Mouse (Mus musculus): ENCODE results near the gene Serpini1.

The Serpini1 gene

DNA sequence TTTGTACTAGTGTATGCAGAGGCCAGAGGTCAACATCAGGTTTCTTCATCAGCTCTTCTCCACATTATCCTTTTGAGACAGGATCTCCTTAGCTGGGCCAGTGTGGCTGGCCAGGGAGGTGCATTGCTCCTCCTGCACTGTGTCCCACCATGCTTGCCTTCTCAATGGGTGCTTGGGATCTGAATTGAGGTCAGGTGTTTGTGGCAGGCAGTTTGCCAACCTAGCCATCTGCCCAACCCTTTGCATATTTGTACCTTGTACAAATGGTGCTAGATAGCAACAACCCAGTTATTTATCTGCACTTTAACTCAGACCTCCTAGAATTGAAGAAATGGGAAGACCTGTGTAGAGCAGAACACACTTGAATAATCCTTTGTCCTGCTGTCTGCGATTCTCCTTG is 78.3 kb downstream of the Serpini1 start:
- no peak for DNase-seq (ENCODE audit: low read depth, low spot score)

DNA sequence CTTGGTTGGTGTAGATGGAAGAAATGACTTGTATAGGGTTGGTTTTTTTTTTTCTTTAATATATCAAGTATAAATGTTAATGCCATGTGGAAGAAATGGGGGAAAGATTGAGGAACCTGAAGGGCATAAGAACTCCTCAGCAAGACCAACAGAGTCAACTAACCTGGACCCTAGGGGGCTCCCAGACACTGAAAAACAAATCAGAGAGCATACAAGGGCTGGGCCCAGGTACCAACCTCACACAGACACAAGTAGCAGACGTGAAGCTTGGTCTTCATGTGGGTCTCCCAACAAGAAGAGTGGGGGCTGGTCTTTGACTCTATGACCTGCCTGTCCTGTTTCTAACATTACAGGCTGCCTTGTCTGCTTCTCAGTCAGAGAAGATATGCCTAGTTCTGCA is 82.2 kb downstream of the Serpini1 start:
- DNase-seq (ENCODE audit: low read depth, low spot score), result peak; percentile 16

DNA sequence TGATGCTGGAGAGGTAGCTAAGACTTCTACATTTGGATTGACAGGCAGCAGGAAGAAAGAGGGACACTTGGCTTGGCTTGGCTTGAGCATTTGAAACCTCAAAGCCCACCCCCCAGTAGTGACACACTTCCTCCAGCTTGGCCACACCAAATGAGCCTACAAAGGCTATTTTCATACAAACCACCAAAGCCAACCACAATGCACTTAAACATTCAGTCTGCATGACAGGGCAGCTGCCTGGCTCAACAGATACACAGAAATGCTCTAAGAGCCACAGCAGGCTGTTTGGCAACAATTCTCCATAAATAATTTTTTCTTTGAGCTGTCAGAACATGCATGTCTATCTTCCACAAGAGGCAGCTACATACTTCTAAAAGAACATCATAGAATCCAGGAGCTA is 90.2 kb downstream of the Serpini1 start:
- DNase-seq (ENCODE audit: low read depth, low spot score), result peak; percentile 39

DNA sequence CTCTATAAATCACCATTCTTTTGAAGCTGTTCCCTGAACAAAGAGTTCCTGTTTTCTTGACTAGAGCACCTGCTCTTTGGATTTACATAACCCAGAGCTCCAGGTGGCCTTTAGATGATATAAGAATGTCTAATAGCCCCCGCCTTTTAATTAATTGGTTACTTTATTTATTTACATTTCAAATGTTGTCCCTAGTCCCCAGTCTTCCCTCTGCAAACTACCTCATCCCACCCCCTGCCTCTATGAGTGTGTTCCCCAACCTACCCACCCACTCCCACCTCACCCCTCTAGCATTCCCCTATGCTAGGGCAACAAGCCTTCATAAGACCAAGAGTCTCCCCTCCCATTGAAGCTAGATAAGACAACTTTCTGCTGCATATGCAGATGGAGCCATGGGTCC is 90.9 kb downstream of the Serpini1 start:
- DNase-seq (ENCODE audit: low read depth, low spot score), result peak; percentile 64

DNA sequence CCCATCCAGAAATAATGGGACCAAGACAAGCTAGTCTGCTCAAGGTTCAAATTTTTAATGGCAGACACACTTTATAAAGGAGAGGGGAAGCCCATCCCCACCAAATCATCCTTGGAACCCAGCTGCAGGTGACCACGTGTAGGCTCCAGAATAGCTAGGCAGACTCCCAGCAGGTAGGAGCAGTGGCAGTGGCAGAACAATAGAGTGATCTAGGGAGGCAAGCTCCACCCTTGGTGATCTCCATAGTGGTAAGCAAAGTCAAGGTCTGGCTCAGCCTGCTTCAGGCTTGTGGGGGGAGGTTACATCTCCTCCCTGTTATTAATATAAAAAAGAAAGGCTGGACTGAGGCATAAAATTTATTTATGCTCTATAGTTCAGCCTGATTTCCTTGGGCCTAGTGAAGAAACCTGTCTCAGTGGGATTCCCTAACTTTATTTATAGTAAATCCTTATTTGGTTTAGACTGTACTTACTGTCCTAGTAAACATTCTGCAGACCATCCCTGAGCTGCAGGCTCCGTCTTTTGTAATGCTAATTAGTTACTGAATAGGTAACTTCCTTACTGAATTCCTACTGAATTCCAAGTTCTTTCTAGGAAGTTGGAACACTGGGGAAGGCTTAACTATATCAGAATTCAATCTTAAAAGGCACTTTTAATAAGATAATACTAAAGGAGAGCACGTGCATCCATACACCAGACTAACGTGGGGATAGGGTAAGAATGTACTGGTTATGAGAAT is 93.2 kb downstream of the Serpini1 start:
- peak; percentile 97 for DNase-seq (ENCODE audit: low read depth, low spot score)

DNA sequence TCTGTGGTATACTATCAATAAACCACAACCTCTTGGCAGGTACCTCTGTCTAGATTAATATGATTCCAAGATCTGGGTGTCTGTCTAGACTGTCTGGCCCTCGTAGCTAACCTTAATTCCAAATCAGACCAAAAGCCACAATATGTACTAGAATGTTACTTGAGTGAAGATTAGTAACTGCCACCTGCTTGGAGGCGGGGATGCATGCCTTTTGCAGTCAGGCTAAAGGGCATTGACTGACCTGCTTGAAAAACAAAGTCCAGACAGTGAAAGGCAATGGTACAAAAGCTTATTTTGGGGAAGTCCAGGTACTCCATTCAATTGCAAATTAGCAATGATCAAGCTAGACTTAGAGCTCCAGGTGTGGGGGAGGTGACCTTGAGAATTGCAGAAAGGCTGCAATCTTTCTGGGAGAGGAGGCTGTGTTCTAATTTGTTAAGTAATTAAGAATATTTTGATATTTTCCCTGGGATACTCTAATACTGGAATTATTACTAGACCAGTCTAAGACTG is 94.3 kb downstream of the Serpini1 start:
- DNase-seq (ENCODE audit: low read depth, low spot score), result peak; percentile 95

DNA sequence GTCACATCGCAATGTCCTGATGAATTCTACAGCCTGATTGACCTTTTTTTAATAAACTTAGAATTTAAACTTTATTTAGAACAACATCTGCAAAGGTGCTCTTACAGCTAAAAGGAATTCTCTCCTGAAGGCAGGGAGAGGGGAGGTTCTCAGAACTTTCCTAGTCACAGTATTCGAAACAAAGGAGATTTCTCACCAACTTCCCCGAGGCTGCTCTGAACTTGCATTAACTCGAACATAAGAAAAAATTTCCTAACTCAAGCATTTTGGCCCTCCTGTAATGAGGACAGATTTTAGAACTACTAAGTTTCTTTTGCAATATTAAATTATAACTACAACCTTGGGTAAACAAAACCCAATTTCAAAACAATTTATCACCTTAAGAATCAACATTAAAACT is 96.6 kb downstream of the Serpini1 start:
- peak; percentile 50 for DNase-seq (ENCODE audit: low read depth, low spot score)

DNA sequence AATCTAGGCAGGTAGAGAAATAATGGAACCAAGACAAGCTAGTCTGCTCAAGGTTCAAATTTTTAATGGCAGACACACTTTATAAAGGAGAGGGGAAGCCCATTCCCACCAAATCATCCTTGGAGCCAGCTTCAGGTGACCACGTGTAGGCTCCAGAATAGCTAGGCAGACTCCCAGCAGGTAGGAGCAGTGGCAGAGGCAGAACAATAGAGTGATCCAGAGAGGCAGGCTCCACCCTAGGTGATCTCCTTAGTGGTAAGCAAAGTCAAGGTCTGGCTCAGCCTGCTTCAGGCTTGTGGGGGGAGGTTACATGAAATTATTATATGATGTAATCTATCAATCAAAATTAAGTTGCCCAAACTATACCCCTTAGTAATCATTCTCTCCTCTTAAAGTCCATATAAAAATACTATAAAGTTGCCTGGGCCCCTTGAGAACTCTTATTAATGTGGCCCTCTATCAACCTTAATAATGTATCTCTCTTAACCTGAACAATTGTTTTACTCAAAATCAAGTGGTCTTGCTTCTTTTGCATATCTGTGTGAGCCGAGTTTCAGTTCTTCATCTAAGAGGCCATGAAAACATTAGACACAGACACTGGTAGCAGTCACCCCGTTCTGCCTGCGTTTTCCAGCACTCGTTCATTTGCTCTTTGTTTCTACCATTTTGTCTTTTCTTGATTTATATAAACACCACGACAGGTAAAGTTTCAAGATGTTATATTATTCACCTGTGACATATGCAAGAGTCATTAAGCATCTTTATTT is 98.4 kb downstream of the Serpini1 start:
- peak; percentile 83 for DNase-seq (ENCODE audit: low read depth, low spot score)

DNA sequence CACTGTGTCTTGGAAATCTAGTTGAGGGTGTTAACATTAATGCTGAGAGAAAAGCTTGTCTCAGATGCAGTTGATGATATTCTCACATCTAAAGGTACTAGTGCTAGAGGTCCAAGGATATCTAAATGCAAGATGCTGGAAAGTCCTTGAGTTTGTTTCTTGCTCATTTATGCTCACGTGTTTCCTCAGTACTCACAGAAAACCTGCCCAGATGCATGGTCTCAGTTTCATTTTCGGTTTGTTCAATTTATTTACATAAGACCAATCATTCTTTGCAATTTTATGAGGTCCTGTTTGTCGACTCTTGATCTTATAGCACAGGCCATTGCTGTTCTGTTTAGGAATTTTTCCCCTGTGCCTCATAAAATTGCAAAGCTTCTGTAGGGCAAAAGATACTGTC is 109.6 kb downstream of the Serpini1 start:
- no peak for DNase-seq (ENCODE audit: low read depth, low spot score)

DNA sequence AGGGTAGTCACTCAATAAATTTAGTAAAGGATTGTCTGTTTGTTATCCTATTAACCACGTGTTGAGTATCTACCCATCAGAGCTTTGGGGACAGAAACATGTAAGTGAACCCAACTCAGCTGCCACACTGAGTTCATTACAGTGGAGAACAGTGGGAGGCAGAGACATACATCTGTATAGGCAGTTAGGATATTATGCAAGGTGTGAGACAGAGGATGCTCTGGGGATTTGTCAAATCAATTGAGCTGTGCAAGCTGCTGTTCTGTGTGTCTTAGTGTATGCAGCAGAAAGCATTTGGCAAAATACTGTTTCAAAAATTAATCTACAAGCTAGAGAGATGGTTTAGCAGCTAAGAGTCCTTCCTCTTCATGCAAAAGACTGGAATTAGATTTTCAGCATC is 113.1 kb downstream of the Serpini1 start:
- no peak for DNase-seq (ENCODE audit: low read depth, low spot score)

DNA sequence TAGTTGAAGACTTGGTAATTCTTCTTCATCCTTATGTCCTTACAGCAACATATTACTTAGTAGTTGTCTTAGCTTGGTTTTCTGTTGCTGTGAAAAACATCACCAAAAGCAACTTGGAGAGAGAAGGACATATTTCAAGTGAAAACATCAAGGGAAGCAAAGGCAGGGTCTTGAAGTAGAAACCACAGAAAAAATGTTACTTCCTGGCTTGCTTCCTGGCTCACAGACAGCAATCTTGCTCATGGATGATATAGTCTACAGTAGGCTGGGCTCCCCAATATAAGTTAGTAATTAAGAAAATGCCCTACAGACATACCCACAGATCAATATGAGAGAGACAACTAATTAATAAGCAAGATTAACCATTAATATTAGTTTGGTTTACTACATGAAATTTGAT is 125.5 kb downstream of the Serpini1 start:
- no peak for DNase-seq (ENCODE audit: low read depth, low spot score)

DNA sequence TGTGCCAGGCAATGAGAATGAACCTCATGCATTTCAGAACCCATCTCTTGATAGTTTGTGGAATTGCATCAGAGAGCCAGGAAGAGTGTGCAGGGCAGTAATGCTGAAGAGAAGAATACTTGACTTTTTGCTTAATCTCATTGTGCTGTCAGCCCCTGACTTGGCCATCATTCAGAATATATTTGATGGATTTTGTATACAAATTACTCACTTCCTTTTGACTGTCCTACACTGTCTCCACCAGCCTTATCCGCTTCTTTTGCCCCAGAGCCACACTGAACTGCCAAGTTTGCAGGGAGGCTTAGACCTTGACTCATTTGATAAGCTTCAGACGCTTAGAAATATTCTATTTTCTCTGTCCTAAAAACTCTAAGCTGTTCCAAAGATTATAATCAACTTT is 129.4 kb downstream of the Serpini1 start:
- no peak for DNase-seq (ENCODE audit: low read depth, low spot score)

DNA sequence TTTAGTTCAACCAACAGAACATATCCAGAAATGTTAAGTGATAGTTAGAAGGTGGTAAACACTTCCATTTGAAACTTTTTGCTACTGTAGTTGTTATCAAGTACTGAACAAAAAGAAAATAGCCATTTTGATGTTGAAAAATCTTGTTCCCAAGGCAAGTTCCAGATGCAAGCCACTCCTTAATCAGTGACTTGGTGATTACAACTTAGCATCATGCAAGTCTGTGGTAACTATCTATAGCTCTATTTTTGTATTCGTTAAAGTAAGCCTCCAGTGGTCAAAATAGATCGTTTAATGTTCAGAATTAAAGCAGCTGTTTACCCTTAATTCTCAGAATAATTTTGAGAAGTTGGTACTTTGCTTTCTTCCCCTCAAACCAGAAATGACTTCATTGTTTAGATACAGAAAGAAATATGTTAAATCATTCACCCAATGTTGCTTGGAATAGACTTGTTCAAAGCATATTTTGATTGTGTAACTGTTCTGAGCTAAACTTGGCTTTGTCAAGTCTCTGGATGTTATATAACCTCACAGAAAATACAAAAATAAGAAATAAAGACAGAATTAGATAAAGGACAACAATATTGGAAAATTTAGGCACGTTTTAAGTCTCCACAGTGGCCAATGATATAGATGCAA is 130.0 kb downstream of the Serpini1 start:
- no peak for DNase-seq (ENCODE audit: low read depth, low spot score)

DNA sequence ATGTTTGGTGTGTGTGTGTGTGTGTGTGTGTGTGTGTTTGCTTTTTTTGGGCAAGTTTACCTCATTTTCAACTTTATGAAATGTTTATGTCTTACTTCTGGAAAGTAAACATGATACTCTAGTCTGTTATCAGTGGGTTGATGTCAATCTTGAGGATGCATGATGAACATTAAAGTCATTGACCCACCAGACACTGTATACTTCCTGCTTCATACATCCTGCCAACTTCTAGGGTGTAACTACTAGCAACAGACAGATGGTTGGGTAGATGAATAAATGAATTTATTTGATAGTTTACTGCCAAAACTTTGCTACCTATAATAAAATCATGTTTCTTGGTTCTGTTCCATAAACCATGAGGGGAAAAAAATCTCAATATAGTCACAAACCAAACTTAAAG is 133.0 kb downstream of the Serpini1 start:
- DNase-seq (ENCODE audit: low read depth, low spot score), result no peak

DNA sequence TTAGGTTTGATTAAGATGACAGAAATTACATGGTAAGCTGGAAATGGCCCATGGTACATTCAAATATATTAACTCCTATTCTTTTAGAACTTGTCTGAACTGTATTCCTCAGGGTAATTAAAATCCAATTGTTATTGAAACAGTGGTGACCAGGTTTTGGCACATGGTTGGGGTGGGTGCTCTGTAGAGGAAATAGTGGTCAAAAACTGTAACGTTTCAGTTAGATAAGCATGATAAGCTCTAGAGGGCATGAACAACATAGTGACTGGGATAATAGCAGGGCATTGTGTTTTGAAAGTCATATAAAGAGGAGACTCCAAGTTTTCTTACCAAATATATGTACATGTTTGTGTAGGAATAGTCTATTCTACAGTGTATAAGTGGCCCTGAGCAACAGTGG is 134.7 kb downstream of the Serpini1 start:
- DNase-seq (ENCODE audit: low read depth, low spot score), result no peak
